Mouse (Mus musculus) frontal cortex, postnatal 36 days (tissue): ENCODE measurements around the gene Pds5a.

Experiments
- DNase-seq, 2 experiments: peaks; one replicate each; pipeline ENCODE4 v3.0.0; 2022; ENCODE audit warnings: low spot score in 2 of 2

Pds5a gene

DNA sequence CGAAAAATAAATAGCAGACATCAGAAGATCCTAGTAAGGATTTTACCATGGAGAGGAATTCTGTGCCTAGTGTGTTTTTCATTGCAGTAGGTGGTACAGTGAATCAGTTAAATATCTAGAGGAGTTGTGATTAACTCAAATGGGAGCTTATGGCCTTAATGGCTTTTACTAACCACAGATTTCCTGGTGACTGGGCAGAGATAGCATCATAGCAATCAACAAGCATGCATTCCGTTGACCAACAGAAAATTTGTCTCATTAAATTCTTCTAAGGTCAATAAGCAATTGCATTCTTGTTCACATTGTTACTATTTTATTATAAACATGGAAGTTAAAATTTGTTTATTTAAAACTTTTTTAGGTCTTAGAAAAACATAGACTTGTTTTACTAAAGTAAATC, 132.6 kb downstream of the Pds5a start:
- DNase-seq, result no peak

DNA sequence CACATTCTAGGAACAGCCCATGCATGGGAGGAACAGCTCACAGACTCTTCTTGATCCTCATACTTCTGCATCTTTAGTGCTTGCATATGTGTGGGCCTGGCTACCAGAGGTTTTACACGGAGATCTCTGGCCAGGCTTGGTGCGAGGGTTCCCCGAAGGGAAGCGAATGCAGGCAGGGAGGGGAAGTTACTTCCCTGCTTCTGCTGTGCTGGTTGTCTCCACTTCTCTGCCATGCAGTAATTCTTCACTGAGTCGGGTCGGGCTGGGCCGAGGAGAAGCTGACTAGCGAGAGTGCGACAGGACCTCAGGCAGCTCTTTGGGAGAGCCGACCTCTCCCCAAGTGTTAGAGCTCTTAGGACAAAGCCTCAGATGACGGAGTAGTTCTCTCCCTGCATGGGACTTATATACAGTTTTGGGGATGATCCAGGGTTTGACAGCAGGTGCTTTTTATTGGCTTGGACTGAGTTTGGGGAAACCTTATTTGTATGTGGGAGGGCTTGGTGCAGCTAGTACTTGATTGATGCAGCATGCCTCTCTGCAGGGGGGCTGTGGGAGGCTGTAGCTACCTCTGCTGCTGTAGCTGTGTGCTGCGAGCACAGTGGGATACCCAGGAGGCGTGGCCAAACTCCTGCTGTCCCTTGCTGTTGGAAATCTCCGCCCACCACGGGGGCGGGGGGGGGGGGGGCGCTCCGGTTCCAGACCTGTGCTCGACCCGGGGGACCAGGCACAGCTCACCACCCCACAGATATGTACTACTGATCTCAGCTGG, 136.8 kb downstream of the Pds5a start:
- DNase-seq, result no peak

DNA sequence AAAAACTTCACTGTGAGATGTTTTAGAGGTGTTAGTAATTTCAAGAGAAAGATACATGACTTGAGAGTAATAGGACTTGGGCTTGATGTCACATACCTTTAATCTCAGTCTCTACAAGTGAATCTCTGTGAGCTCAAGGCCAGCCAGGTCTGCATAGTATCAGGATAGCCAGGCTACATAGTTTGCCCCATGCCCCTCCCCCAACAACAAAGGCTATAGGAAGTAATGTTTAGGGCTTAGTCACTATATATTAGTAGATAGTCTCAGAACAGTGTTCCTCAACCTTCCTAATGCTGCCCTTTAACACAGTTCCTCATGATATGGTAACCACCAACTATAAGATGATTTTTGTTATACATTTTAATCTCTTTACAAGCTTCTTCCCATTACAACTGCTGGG, 141.0 kb downstream of the Pds5a start:
- no peak for DNase-seq
